Mouse (Mus musculus): Measurements from ENCODE around the gene Clec4b2. TPM values are rescaled to one million over a fixed set of nuclear protein-coding genes. Genes with fewer than 3 reads are reported as not detected.

The Clec4b2 gene
- not detected in 4 replicates for total RNA-seq (2023)

GRCm38 (mm10) chr6:123172593-123172992 is at the start of gene Clec4b2:
TSS of gene Clec4b2 (plus strand) at chr6:123172893.

GRCm38 (mm10) chr6:123229644-123230043 is 57.0 kb downstream of the Clec4b2 start, which contains the start of gene Clec4n:
TSS of gene Clec4n (plus strand) at chr6:123229843.

Other genes with a start within 250 kb of the Clec4b2 start
- 2.6 to 6.2 TPM (median 5.0 TPM) in 4 replicates for gene Clec4a3, start 220.4 kb upstream of the Clec4b2 start, total RNA-seq (2023)
- not detected in 4 replicates for gene Clec4a4, start 182.5 kb upstream of the Clec4b2 start, total RNA-seq (2023)
- not detected in 4 replicates for gene Clec4b1, start 122.9 kb upstream of the Clec4b2 start, total RNA-seq (2023)
- 1.5 to 3.7 TPM (median 1.9 TPM) in 4 replicates for gene Clec4a2, start 66.5 kb upstream of the Clec4b2 start, total RNA-seq (2023)
- 0.72 to 1.3 TPM in 2 of 4 replicates, not detected in the others for gene Clec4n, start 57.0 kb downstream of the Clec4b2 start, total RNA-seq (2023)
- not detected in 4 replicates for gene Clec4d, start 89.2 kb downstream of the Clec4b2 start, total RNA-seq (2023)
- gene Clec4e, start 117.0 kb downstream of the Clec4b2 start, total RNA-seq (2023), result 0.73 TPM in 1 of 4 replicates, not detected in the others
- gene Vmn2r19, start 135.4 kb downstream of the Clec4b2 start, total RNA-seq (2023), result not detected in 4 replicates
- not detected in 4 replicates for gene Vmn2r20, start 245.2 kb downstream of the Clec4b2 start, total RNA-seq (2023)

Measured in B cell, adult 62 days (primary cell).